Mouse (Mus musculus) heart, postnatal 14 days (tissue): Measurements from ENCODE around the gene Spred2. TPM values are rescaled to one million over a fixed set of nuclear protein-coding genes. Genes with fewer than 3 reads are reported as not detected.
A peak's percentile ranks its signal among the peaks of the same experiment; 100 is the strongest.

Source experiments
- DNase-seq, 2 experiments: peaks; one replicate each; pipeline ENCODE4 v3.0.0; 2021 to 2022
- intact Hi-C: fragments of 180-260 bp; cut with DNase I; formaldehyde crosslinking; loops from one replicate; pipeline ENCODE4 v1.15.1; 2025
- long read RNA-seq, 2 experiments: library from polyadenylated mRNA; stranded (forward); transcript quantifications; one replicate each; pipeline ENCODE4 v2.0.0; 2021
- total RNA-seq, 2 experiments: library from RNA; stranded (reverse); gene quantifications; 2 replicates each; pipeline ENCODE4 v1.2.3; 2021

Gene Spred2
- total RNA-seq, result 10 to 100 TPM; 27.1 to 27.3 TPM
- long read RNA-seq, experiment 1, partial matches to known transcripts, result 0 of 12 reads
- long read RNA-seq, experiment 1, other reads (novel, unspliced or antisense), result 12 of 12 reads
- long read RNA-seq, experiment 2, partial matches to known transcripts, result 0 of 5 reads
- long read RNA-seq, experiment 2, other reads (novel, unspliced or antisense), result 5 of 5 reads

DNA sequence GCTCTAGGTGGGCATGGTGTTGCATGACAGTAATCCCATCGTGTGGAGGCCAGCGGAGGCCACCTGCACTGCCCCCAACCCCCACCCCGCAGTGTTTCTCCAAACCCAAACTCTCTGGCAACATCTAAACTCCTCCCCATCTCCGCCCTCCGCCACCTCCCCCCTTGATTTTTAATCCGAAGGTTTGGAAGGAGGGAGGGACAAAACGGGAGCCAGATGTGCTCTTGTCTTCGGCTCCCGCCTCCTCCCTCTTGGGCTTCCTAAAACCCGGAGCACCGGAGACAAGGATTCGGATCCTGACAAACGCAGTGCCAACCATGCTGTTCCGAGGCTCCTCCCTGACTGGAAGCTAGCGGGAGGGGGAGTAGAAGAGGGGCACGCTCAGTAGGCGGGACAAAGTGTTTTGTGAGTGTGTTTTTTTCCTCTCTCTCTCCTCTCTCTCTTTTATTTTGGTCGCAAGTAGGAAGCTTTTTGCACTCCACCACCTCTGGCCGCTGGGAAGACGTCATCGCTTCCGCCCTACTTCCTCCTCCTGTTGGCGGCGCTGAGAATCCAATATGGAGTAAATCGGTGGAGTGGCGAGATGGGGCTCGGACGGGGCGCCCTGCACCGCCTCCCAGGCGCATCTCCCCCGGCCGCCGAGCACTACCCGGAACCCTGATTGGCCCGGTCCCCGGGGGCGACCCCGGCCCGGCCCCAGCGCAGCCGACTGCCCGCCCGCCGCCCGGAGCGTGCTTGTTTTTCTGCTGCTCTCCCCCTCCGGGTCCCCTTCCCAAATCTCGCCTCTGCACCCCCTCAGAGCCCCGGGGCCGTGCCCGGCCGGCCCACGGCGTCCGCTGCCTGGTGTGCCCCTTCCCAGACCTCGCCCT is at the start of gene Spred2:
Gene Spred2, plus strand, starts transcription at position 488 of the 869 bp plus-strand sequence.
- intact Hi-C loops, result loop anchor here (10.0 kb wide), 2 partner anchors 281 to 311 kb away; partner anchors contain the start of gene Rab1a
- DNase-seq, result peak; percentile 85 to 87

GRCm38 (mm10) chr11:19875551-19875950 is 48.6 kb upstream of the Spred2 start:
- intact Hi-C loops, result no loop called here
- no peak for DNase-seq

DNA sequence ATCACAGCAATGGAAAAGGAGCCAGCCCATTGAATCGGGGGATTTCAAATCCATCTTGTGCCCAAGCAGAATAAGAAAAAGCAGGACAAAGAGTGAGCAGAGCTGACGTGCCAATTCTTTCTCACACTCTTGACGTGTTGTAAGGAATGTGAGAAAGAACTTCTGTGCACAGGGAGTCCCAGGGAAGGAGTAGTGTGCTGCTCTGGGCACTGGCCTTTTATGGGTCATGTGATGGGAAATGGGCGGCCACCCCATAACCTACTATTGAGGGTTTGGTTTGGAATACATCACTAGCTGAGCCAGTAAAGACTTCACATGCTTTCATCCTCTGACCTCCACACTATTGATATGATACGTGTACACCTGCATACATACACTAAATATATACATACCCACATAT is 48.2 kb upstream of the Spred2 start:
- intact Hi-C loops, result no loop called here
- no peak for DNase-seq

DNA sequence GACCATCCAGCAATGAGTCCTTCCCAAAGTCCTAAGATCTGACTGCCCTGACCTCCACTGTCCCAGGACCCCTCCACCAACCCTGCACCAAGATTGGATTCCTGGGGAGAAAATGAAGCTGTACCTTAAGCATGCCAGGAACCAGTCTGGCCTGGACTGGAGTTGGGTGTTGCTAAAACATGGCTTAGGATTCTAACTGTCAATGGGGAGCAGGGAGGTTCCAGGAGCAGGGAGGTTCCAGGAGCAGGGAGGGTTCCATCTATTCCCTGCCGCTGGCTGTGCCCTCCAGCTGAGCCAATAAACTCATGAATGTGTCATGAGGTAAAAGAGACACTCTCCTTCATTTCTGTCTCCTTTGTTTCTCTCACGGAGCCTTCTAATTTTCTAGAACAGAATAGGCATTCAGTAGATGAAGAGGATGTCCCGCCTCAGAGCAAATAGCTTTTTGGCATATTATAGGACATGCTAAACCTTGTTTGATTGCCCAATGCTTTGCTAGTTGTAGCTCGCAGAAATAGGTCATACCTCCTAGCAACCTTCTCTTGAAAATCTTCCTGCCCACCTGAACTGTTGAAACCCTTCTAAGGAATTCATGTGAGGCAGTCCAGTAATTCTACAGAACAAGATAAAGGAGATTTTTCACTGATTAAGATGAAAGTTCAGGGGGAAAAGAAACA is 46.8 kb upstream of the Spred2 start:
- no peak for DNase-seq
- intact Hi-C loops, result no loop called here

GRCm38 (mm10) chr11:19881342-19881741 is 42.8 kb upstream of the Spred2 start:
- intact Hi-C loops, result no loop called here
- DNase-seq, result peak in 1 of 2 experiments; percentile 20

DNA sequence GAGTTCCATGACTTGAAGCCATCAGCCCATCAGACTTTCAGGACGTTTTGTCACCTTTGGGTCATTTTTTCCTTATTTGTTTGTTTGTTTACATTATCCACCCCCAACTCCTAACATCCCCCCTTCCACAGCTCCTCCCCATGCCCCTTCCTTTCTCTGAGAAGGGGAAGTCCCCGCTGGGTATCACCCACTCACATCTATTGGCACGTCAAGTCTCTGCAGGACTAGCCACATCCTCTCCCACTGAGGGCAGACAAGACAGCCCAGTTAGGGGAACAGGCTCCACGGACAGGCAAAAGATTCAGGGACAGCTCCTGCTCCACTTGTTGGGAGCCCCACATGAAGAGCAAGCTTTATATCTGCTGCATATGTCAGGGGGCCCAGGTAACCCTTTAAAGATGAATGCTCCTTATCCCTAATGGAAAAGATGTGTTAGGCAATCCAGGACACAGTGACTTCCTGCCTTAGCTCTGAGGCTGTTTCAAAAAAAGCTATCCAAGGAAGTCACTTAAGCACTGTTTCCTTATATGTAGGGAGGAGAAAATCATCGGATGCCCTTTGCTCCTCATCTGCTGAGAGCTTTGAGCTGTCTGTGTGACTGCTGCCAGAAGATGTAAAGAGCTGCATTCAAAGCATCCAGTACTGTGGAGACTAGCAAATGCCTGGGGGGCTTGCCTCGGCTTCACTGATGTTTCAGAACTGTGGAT is 33.3 kb upstream of the Spred2 start:
- DNase-seq, result no peak
- intact Hi-C loops, result loop anchor here (5.0 kb wide), 1 partner anchor 59 kb away; no protein-coding TSS in a partner anchor

DNA sequence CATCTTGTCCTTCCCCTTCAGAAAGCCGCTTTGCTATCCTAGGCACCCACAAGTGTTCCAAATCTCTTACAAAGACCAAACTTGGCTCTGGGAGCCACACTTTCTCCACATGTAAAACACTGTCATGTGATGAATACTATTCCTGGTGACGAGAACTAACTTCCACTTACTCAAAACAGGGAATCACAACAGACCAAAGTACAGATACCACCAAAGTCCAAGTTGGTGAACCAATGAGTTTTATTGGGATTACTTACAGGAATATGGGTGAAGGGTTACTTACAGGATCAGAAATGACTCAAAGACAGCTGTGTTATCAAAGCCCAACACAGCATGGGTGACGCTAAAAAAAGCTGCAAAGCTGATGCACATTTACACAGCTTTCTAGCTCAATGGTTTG is 30.9 kb upstream of the Spred2 start:
- intact Hi-C loops, result loop anchor here (5.0 kb wide), 1 partner anchor 61 kb away; no protein-coding TSS in a partner anchor
- no peak for DNase-seq

DNA sequence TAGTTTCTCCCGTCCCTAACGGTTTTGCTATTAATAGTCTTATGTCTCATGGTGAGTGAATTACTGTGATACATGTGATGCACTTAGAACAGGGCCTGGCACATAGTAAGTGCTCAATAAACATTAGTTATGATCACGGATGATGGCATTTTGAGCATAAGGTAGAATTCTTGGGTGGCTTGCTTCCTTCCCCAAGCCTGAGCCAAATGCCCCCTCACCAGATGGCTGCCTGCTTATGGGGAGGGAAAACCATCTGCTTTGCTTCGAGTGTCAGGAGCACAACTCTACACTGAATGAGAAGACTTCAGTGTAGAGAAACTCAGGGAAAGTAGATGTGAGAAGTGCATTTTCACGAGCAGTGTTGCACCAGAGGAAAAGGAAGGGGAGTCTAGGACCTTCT is 24.6 kb upstream of the Spred2 start:
- DNase-seq, result no peak
- intact Hi-C loops, result no loop called here

DNA sequence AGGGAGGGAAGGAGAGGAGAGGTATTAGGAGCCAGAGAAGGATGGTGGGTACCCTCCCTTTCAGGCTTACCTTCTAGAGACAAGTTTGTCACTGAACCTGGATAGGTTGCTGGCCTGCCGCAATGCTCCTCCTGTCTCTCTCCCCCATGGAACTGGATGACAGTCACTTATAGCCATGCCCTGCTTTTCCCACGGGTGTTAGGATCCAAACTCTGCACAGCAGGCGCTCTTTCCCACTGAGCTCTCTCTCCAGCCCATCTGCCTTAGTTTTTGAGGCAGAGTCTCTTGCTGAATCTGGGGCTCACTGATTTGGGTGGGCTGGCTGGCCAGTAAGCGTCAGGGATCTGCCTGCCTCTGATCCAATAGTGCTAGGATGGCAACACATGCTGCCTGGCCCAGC is 23.5 kb upstream of the Spred2 start:
- intact Hi-C loops, result no loop called here
- DNase-seq, result no peak

DNA sequence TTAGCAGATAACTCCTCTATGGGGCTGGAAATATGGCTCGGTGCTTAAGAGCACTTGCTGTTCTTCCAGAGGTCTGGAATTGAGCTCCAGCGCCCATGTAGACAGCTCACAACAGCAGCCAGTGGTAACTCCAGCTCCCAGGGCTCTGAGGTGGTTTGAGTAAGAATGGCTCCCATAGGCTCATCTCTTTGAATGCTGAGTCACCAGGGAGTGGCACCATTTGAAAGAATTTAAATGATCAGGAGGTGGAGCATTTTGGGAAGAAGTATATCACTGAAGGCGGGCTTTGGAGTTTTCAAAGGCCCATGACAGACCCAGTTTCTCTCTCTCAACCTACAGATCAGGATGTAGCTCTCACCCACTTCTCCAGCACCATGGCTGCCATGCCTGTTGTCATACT is 13.0 kb upstream of the Spred2 start:
- intact Hi-C loops, result no loop called here
- DNase-seq, result no peak

- intact Hi-C loops, result no loop called here
These were observed 12.0 kb upstream of the Spred2 start for GRCm38 (mm10) chr11:19912179-19912578.

GRCm38 (mm10) chr11:19912661-19913060 is 11.5 kb upstream of the Spred2 start:
- intact Hi-C loops, result no loop called here
- DNase-seq, result no peak

More at GRCm38 (mm10) chr11:19912179-19912578, 12.0 kb upstream of the Spred2 start:
- no peak for DNase-seq

GRCm38 (mm10) chr11:19913761-19914160 is 10.4 kb upstream of the Spred2 start:
- intact Hi-C loops, result no loop called here
- no peak for DNase-seq

DNA sequence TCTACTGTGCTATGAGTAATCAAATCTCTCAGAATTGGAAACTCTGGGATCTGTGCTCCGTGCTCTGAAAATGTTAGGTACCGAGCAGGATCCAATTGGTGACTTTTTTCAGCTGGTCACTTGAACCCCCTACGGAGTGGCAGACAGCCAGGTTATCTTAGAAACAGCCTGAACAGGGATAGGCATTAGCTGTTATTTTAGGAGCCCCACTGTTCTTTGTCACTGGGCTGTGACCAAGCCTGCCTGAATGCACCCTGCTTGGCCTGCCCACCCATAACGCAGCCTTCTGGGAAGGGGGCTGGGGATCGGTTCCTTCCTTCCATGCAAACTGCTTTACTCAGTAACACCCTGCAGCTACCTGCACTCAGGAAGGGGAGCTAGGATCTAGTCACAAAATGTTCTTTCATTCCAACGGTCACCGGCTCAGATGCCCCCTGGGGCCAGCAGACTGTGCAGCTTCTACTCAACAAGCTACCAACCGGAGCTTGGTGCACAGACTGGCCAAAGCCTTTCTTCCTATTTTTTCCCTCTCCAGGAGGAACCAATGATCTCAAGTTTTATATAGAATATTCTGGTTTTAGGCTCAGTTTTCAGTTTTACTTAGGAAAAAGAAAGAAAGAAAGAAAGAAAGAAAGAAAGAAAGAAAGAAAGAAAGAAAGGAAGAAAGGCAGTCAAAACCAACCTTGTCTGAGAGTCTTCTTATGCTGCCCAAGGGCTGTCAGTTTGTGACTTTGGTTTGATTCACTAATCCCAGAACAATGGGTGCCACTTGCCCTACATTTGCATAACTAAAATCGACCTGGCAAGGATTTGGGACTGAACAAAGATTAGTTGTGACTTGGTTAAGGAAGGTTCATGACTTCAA is 6.6 kb upstream of the Spred2 start:
- intact Hi-C loops, result no loop called here
- DNase-seq, result no peak

GRCm38 (mm10) chr11:19918246-19918540 is 6.0 kb upstream of the Spred2 start:
- intact Hi-C loops, result no loop called here
- DNase-seq, result no peak

DNA sequence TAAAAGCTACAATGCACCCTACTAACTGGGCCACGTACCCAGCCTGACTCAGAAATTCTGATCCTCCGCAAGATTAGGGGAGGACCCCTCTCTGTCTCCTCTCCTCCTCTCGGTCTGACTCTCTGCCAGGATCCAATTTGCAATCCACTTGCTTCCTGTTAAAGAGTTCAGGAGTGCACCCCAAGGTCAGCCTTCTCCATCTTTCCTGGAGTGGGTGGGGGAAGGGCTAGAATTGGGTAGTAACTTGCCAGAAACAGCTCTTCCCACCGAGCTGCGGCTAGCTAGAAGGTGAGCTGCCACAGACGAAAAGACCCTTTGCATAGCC is 4.8 kb upstream of the Spred2 start:
- intact Hi-C loops, result no loop called here
- DNase-seq, result peak; percentile 16 to 31

DNA sequence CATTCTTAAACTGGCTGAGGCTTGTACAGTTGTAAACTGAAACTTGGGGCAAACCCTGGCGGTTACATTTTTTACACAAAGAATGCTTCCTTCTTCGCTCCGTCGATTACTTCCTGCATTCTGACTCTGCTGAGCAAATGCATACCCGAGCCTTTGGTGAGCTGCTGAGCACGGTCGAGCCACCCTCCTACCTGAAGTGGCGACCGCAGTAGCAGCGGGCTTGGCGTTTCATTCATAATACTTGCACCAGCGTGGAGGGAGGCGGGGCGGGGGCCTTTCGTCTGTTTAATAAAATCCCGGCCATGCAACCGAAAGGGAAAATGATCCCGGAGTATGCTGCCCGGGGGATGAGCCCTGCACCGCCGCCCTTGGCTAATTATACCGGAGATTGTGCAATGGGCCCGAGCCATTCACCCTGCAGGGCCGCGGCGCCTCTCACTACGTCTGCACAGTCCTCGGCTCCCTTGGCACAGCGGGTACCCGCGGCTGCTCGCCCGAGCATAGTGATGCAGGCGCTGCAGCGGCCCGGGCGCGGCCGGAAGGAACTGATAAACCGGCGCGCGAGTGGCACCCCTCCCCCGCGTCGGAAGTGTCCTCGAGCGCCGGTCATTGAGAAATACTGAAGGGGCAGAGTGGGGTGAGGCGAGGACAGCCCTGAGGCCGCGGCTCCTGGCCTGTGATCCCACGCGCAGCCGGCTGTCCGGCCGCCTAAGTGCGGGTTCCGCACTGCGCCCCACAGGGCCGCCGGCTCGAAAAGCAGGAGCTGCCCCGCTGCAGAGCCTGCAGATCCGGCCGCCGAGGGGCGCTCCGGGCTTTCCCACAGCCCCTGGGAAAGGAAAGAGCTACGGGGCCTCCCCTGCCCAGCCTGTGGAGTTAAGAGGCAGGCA is 4.1 kb upstream of the Spred2 start:
- DNase-seq, result peak; percentile 90
- intact Hi-C loops, result loop anchor here (2.0 to 10.0 kb wide), 5 partner anchors 89 to 315 kb away; partner anchors contain the start of gene Rab1a

GRCm38 (mm10) chr11:19921723-19922122 is 2.5 kb upstream of the Spred2 start:
- intact Hi-C loops, result loop anchor here (2.0 to 10.0 kb wide), 5 partner anchors 91 to 313 kb away; partner anchors contain the start of gene Rab1a
- no peak for DNase-seq

GRCm38 (mm10) chr11:19922208-19922607 is 2.0 kb upstream of the Spred2 start:
- intact Hi-C loops, result loop anchor here (10.0 kb wide), 2 partner anchors 283 to 313 kb away; partner anchors contain the start of gene Rab1a
- no peak for DNase-seq
